9 mouse cellular contexts compared by ENCODE assay signal in genomic region chr5:113209401-113209750, GRCm38 (mm10). TPM values are rescaled to one million over a fixed set of nuclear protein-coding genes. Genes with fewer than 3 reads are reported as not detected.
DNase-seq lines count a peak whose midpoint lies in the region; ATAC-seq and TF ChIP-seq lines count a peak whose summit lies in the region.
"Had no signal": no experiment of that assay in that cellular context is flagged by ENCODE, and none has a peak within 500 bp of the region (broad histone marks: within the 10 kb centered on the region; RNA-seq: fewer than 3 reads in every experiment).

No protein-coding gene starts in this region.

- H3K36me3 ChIP-seq in kidney, postnatal 0 days (ENCODE audit: insufficient read depth, low read length), result no peaks in the 10 kb centered on the region
- H3K36me3 ChIP-seq in embryonic facial prominence, embryonic 13.5 days, result no peaks in the 10 kb centered on the region
- H3K36me3 ChIP-seq in intestine, embryonic 16.5 days (ENCODE audit: control insufficient read depth, insufficient read depth, low read length), result no peaks in the 10 kb centered on the region
- H3K36me3 ChIP-seq in midbrain, postnatal 0 days (ENCODE audit: insufficient read depth, low read length), result no peaks in the 10 kb centered on the region

- H3K4me3 ChIP-seq in kidney, postnatal 0 days (replicated peaks; ENCODE audit: low read depth, low read length), result no peak overlapping the region
- H3K4me3 ChIP-seq in embryonic facial prominence, embryonic 13.5 days, result no peak overlapping the region
- no peak overlapping the region for H3K4me3 ChIP-seq in intestine, embryonic 16.5 days (ENCODE audit: low read length)
- H3K4me3 ChIP-seq in midbrain, postnatal 0 days (ENCODE audit: low read depth, low read length), result no peak overlapping the region

- H3K4me2 ChIP-seq in kidney, postnatal 0 days (ENCODE audit: low read length), result peak overlapping the region; percentile 2; the same call in 1 of the 2 replicates
- no peak overlapping the region for H3K4me2 ChIP-seq in embryonic facial prominence, embryonic 13.5 days
- H3K4me2 ChIP-seq in intestine, embryonic 16.5 days (ENCODE audit: low read depth, low read length), result no peak overlapping the region
- H3K4me2 ChIP-seq in midbrain, postnatal 0 days (ENCODE audit: low read depth, low read length, poor library complexity, severe bottlenecking), result no peak overlapping the region

- no peak for DNase-seq in kidney, postnatal 0 days (ENCODE audit: low spot score)
- no peak for DNase-seq in kidney, adult 11 months
- DNase-seq in midbrain, postnatal 0 days (ENCODE audit: low spot score), result no peak
- DNase-seq in frontal cortex, postnatal 14 days (ENCODE audit: low spot score in 2 of 2), result no peak
- DNase-seq in left cerebral cortex, postnatal 36 days (ENCODE audit: low spot score in 2 of 2), result no peak
- DNase-seq in layer of hippocampus, postnatal 25 days (ENCODE audit: extremely low spot score in 1 of 2, low spot score in 1 of 2), result no peak

- no peak for ATAC-seq in kidney, postnatal 0 days (replicated peaks; ENCODE audit: low FRiP score, low read depth)
- no peak for ATAC-seq in embryonic facial prominence, embryonic 13.5 days (ENCODE audit: insufficient number of reproducible peaks, insufficient read depth, low FRiP score, low TSS enrichment, low read depth)
- peak; percentile 6; the same call in 1 of the 2 replicates for ATAC-seq in intestine, embryonic 16.5 days
- no peak for ATAC-seq in midbrain, postnatal 0 days (ENCODE audit: low FRiP score)

- H3K27me3 ChIP-seq in kidney, postnatal 0 days (ENCODE audit: insufficient read depth, low read length), result no peaks in the 10 kb centered on the region
- no peaks in the 10 kb centered on the region for H3K27me3 ChIP-seq in embryonic facial prominence, embryonic 13.5 days
- H3K27me3 ChIP-seq in intestine, embryonic 16.5 days (replicated peaks; ENCODE audit: control insufficient read depth, insufficient read depth, low read length), result no peaks in the 10 kb centered on the region
- no peaks in the 10 kb centered on the region for H3K27me3 ChIP-seq in midbrain, postnatal 0 days (ENCODE audit: insufficient read depth, low read length)

- H3K9me3 ChIP-seq in kidney, postnatal 0 days (replicated peaks; ENCODE audit: low read length), result no peaks in the 10 kb centered on the region
- H3K9me3 ChIP-seq in embryonic facial prominence, embryonic 13.5 days, result no peaks in the 10 kb centered on the region
- no peaks in the 10 kb centered on the region for H3K9me3 ChIP-seq in intestine, embryonic 16.5 days (ENCODE audit: control insufficient read depth, low read length)
- no peaks in the 10 kb centered on the region for H3K9me3 ChIP-seq in midbrain, postnatal 0 days (ENCODE audit: low read length)

- TF ChIP-seq CTCF in kidney, postnatal 0 days (IDR thresholded peaks at IDR 0.05; ENCODE audit: low read depth), result no peak
- no peak for TF ChIP-seq CTCF in midbrain, postnatal 0 days (IDR thresholded peaks at IDR 0.05)

- 33% methylated on average over 11 of the region's 11 CpGs for WGBS in kidney, postnatal 0 days
- 43% methylated on average over 11 of the region's 11 CpGs for WGBS in embryonic facial prominence, embryonic 13.5 days
- 44% methylated on average over 11 of the region's 11 CpGs for WGBS in intestine, embryonic 16.5 days
- WGBS in midbrain, postnatal 0 days, result 54% methylated on average over 11 of the region's 11 CpGs

- H3K9ac ChIP-seq in kidney, postnatal 0 days (ENCODE audit: low read depth, low read length), result 0 out of 2 replicates have a peak overlapping the region, but pooled peaks have one; percentile 18
- no peak overlapping the region for H3K9ac ChIP-seq in embryonic facial prominence, embryonic 13.5 days
- H3K9ac ChIP-seq in intestine, embryonic 16.5 days (ENCODE audit: low read depth, low read length), result peak overlapping the region; percentile 45
- H3K9ac ChIP-seq in midbrain, postnatal 0 days (replicated peaks; ENCODE audit: low read length, poor library complexity, severe bottlenecking), result no peak overlapping the region

- intact Hi-C loops in left cerebral cortex, postnatal 36 days (cut with DNase I), result no loop called here

- H3K4me1 ChIP-seq in kidney, postnatal 0 days (replicated peaks; ENCODE audit: insufficient read depth, low read length), result peaks cover 31% of the 10 kb centered on the region
- H3K4me1 ChIP-seq in embryonic facial prominence, embryonic 13.5 days, result peaks cover 25% of the 10 kb centered on the region
- H3K4me1 ChIP-seq in intestine, embryonic 16.5 days (ENCODE audit: control insufficient read depth, insufficient read depth, low read length), result peaks cover 48% of the 10 kb centered on the region
- H3K4me1 ChIP-seq in midbrain, postnatal 0 days (ENCODE audit: insufficient read depth, low read length), result no peaks in the 10 kb centered on the region

- H3K27ac ChIP-seq in kidney, postnatal 0 days, result peak overlapping the region; percentile 85
- peak overlapping the region; percentile 62 for H3K27ac ChIP-seq in embryonic facial prominence, embryonic 13.5 days
- H3K27ac ChIP-seq in intestine, embryonic 16.5 days (ENCODE audit: low read length), result peak overlapping the region; percentile 86
- H3K27ac ChIP-seq in midbrain, postnatal 0 days (ENCODE audit: low read depth, low read length), result peak overlapping the region; percentile 44; the same call in 1 of the 2 replicates

RNA-seq across cellular contexts. Expression of gene 2900026A02Rik, which starts 11.7 kb away (rescaled TPM):
- polyA plus RNA-seq in kidney, postnatal 0 days (2015; fragmentation: Nextera tagmentation; extraction: Ambion mirVana), result 4.8 and 5.0 TPM in 2 replicates
- 8.6 and 10.2 TPM in 2 replicates for polyA plus RNA-seq in embryonic facial prominence, embryonic 13.5 days (2015; fragmentation: Nextera tagmentation; extraction: Ambion mirVana)
- 8.3 and 9.5 TPM in 2 replicates for polyA plus RNA-seq in intestine, embryonic 16.5 days (2015; fragmentation: Nextera tagmentation; extraction: Ambion mirVana)
- total RNA-seq in midbrain, postnatal 0 days (2014; rRNA removed), result 11.7 and 11.8 TPM in 2 replicates
- polyA plus RNA-seq in midbrain, postnatal 0 days (2015; fragmentation: Nextera tagmentation; extraction: Ambion mirVana), result 3.3 and 3.8 TPM in 2 replicates
- 10 to 100 TPM; 40.8 to 41.0 TPM for total RNA-seq in left cerebral cortex, postnatal 36 days (2021)
- total RNA-seq in layer of hippocampus, postnatal 25 days (2021), result 10 to 100 TPM; 61.2 to 64.5 TPM

RNA-seq across cellular contexts. Expression of gene Tmem211, which starts 17.3 kb away (rescaled TPM):
- polyA plus RNA-seq in kidney, postnatal 0 days (2015; fragmentation: Nextera tagmentation; extraction: Ambion mirVana), result 0.12 and 0.22 TPM in 2 replicates
- 0.61 TPM in 1 of 2 replicates, not detected in the other for polyA plus RNA-seq in embryonic facial prominence, embryonic 13.5 days (2015; fragmentation: Nextera tagmentation; extraction: Ambion mirVana)
- polyA plus RNA-seq in intestine, embryonic 16.5 days (2015; fragmentation: Nextera tagmentation; extraction: Ambion mirVana), result 0.13 and 0.28 TPM in 2 replicates
- total RNA-seq in midbrain, postnatal 0 days (2014; rRNA removed), result not detected in 2 replicates
- not detected in 2 replicates for polyA plus RNA-seq in midbrain, postnatal 0 days (2015; fragmentation: Nextera tagmentation; extraction: Ambion mirVana)
- total RNA-seq in left cerebral cortex, postnatal 36 days (2021), result not detected
- total RNA-seq in layer of hippocampus, postnatal 25 days (2021), result not detected
- total RNA-seq: left cerebral cortex, postnatal 10 days had no signal

Comparison
In these comparisons a context has a peak if more than half of its experiments do, and no peak if none do; other contexts are left out.
1. H3K9ac ChIP-seq: peak in kidney, postnatal 0 days (single experiment) and intestine, embryonic 16.5 days (single experiment); none in embryonic facial prominence, embryonic 13.5 days (single experiment) and midbrain, postnatal 0 days (single experiment).
2. Peak in every context shown above with its lines, with median percentiles within 50 percentile points of each other: H3K27ac ChIP-seq.